Mouse (Mus musculus) olfactory bulb, adult 2 months (tissue): ENCODE data around the gene Pik3r4. TPM values are rescaled to one million over a fixed set of nuclear protein-coding genes. Genes with fewer than 3 reads are reported as not detected.

ENCODE experiments used
- H3K27ac ChIP-seq: fragments of 200-500 bp; 2 replicates; pipeline ENCODE4 v1.5.1; 2012; ENCODE audit warnings: low read depth, low read length; ENCODE audit not compliant: insufficient read depth
- H3K4me1 ChIP-seq: fragments of 200-500 bp; 2 replicates; pipeline ENCODE4 v1.6.1; 2012; ENCODE audit warnings: low read length; ENCODE audit not compliant: control insufficient read depth, insufficient read depth
- H3K4me3 ChIP-seq: fragments of 200-500 bp; 2 replicates; pipeline ENCODE4 v1.5.1; 2012; ENCODE audit warnings: mild to moderate bottlenecking, low read depth, low read length, moderate library complexity; ENCODE audit not compliant: insufficient read depth
- CTCF ChIP-seq: fragments of 200-500 bp; IDR thresholded peaks from 2 replicates; pipeline ENCODE4 v1.5.1; 2012; ENCODE audit warnings: low read depth, mild to moderate bottlenecking, low read length, moderate library complexity; ENCODE audit not compliant: insufficient read depth
- POLR2A ChIP-seq: fragments of 200-500 bp; IDR thresholded peaks from 2 replicates; pipeline ENCODE4 v1.6.1; 2012; ENCODE audit warnings: mild to moderate bottlenecking, low read depth, low read length, moderate library complexity; ENCODE audit not compliant: insufficient read depth
- WGBS: fragments of 180-500 bp; shearing (Covaris S2); methylation state at CpG from one replicate; pipeline ENCODE4 v1.1.7; 2018; 5-methylcytosine and 5-hydroxymethylcytosine counted together
- polyA plus RNA-seq: library from polyadenylated mRNA; stranded (reverse); fragments of >200 nt; gene quantifications from 2 replicates; pipeline ENCODE4 v1.2.4, GENCODE M21; 2012; ENCODE audit warnings: low replicate concordance; ENCODE audit not compliant: missing spikeins, insufficient read depth, insufficient read length

Pik3r4 gene
- polyA plus RNA-seq, 1 experiment, result not detected

DNA sequence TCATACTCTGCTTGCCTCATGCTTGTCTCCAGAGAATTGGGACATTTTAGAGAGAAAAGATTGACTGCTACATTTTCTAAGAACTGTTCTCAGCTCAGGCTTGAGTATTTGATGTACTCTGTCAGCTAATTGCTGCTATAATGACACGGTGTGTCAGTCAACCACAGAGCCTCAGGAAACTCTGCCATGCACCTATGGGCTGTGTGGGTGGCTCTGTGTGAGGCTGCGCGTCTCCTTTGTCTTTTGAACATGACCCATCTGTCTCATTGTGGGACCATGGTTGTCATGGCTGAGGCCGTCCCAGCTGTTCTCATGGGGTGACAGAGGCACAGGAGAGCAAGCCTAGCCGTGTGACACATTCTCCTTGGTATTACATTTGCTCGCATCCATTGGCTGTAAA is 17.1 kb downstream of the Pik3r4 start:
- Histone ChIP-seq H3K27ac (no peak overlapping the region), H3K4me1 (no peaks in the 10 kb centered on the region; the same call in 1 of the 2 replicates), H3K4me3 (no peak overlapping the region)
- 89% methylated on average over 6 of the region's 6 CpGs for WGBS
- TF ChIP-seq CTCF (no peak), POLR2A (no peak)

- Histone ChIP-seq H3K27ac (no peak overlapping the region), H3K4me3 (no peak overlapping the region), H3K4me1 (no peaks in the 10 kb centered on the region)
- no peak for TF ChIP-seq POLR2A
- no peak for TF ChIP-seq CTCF
- WGBS, result 90% methylated on average over 7 of the region's 7 CpGs
Measured at GRCm38 (mm10) chr9:105665269-105665668, 22.5 kb downstream of the Pik3r4 start.

DNA sequence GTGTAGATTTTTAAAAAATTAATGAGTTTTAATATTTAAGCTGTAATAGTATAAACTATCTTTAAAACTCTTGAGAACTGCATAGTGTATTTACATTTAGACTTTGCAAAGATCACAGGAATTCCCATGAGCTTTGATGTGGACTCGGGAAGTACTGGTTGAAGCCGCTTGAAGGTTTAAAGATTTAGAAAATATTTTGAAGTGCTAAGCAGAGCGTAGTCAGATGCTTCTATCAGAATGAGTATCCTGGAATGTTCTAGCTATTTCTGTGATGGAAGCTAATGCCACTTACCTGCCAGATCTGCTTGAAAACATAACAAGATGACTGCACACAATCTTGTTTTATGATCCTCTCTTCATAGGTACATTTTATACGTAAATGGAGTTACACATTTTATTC is 28.1 kb downstream of the Pik3r4 start:
- no peak overlapping the region for H3K4me3 ChIP-seq
- H3K27ac ChIP-seq, result no peak overlapping the region
- TF ChIP-seq POLR2A, result no peak
- TF ChIP-seq CTCF, result no peak
- 95% methylated on average over 4 of the region's 4 CpGs for WGBS
- no peaks in the 10 kb centered on the region for H3K4me1 ChIP-seq

DNA sequence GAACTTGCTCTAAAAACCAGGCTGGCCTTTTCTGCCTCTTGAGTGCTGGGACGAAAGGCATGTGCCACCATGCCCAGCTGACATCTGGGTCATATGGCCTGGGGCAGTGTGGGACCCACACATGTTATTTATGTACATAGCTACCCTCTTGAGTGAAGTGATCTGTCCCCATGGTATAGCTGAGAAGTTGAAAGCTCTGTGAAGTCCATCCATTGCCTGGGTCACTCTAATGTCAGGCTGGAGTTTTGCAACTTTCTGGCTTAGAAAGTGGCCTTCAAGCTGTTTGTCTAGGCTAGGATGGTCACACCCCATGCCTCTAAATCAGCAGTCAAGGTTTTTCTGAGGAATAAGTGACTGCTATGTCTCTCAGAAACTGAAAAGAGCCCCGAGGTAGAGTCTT is 29.3 kb downstream of the Pik3r4 start:
- no peak overlapping the region for H3K27ac ChIP-seq
- no peaks in the 10 kb centered on the region for H3K4me1 ChIP-seq
- TF ChIP-seq POLR2A (no peak), CTCF (no peak)
- WGBS, result 88% methylated on average over 2 of the region's 2 CpGs
- H3K4me3 ChIP-seq, result no peak overlapping the region

- Histone ChIP-seq H3K27ac (no peak overlapping the region), H3K4me1 (no peaks in the 10 kb centered on the region), H3K4me3 (no peak overlapping the region)
- 88% methylated on average over 11 of the region's 11 CpGs for WGBS
- TF ChIP-seq CTCF, result no peak
- no peak for TF ChIP-seq POLR2A
Measured at GRCm38 (mm10) chr9:105675941-105676340, 33.2 kb downstream of the Pik3r4 start.

- Histone ChIP-seq H3K27ac (no peak overlapping the region), H3K4me1 (peaks cover 7% of the 10 kb centered on the region; the same call in 1 of the 2 replicates), H3K4me3 (no peak overlapping the region)
- TF ChIP-seq CTCF (no peak), POLR2A (no peak)
- 57% methylated on average over 7 of the region's 7 CpGs for WGBS
Measured at GRCm38 (mm10) chr9:105681386-105681785, 38.6 kb downstream of the Pik3r4 start.

- Histone ChIP-seq H3K4me1 (peaks cover 7% of the 10 kb centered on the region; the same call in 1 of the 2 replicates), H3K4me3 (no peak overlapping the region), H3K27ac (no peak overlapping the region; the same call in 1 of the 2 replicates)
- WGBS, result 56% methylated on average over 13 of the region's 13 CpGs
- TF ChIP-seq CTCF, result no peak
- TF ChIP-seq POLR2A, result no peak
Measured at GRCm38 (mm10) chr9:105684549-105685165, 41.9 kb downstream of the Pik3r4 start.

- peaks cover 16% of the 10 kb centered on the region for H3K4me1 ChIP-seq
- 52% methylated on average over 7 of the region's 7 CpGs for WGBS
Measured at GRCm38 (mm10) chr9:105689485-105689884, 46.7 kb downstream of the Pik3r4 start.

DNA sequence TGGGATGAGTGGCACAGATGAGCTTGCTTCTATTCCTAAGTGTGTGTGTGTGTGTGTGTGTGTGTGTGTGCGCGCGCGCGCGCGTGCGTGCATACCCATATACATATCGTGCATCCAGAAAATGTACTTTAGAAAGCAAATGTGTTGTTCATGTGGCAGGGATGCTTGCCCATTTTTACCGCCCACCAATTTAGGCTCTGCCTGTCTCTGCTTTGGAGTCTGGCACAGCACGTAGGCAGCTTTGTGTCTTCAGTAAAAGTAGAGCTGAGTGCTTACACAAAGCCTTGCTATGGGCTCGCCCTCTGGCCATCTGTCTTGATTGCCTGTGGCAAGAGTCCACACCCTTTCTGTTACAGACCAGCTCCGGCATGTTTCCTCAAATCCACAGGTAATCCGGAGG is 49.7 kb downstream of the Pik3r4 start:
- H3K4me3 ChIP-seq, result no peak overlapping the region
- no peak for TF ChIP-seq POLR2A
- TF ChIP-seq CTCF, result no peak
- H3K4me1 ChIP-seq, result peaks cover 14% of the 10 kb centered on the region
- H3K27ac ChIP-seq, result peak overlapping the region; percentile 7; the same call in 1 of the 2 replicates
- 51% methylated on average over 14 of the region's 14 CpGs for WGBS

More at GRCm38 (mm10) chr9:105689485-105689884, 46.7 kb downstream of the Pik3r4 start:
- Histone ChIP-seq H3K27ac (no peak overlapping the region), H3K4me3 (no peak overlapping the region)
- TF ChIP-seq POLR2A, result no peak
- no peak for TF ChIP-seq CTCF
